Mouse (Mus musculus): Measurements from ENCODE around the gene Specc1l. TPM values are rescaled to one million over a fixed set of nuclear protein-coding genes. Genes with fewer than 3 reads are reported as not detected.

Gene Specc1l
- polyA plus RNA-seq, 1 experiment from 2014 or later = 42.5 TPM

GRCm38 (mm10) chr10:75184826-75185225 is 27.0 kb upstream of the Specc1l start:
- H3K9me3 ChIP-seq (ENCODE audit: control insufficient read depth, low read length) = no peaks in the 10 kb centered on the region
- ATAC-seq = no peak
- WGBS = 95% methylated on average over 9 of the region's 9 CpGs
- no peaks in the 10 kb centered on the region for H3K27me3 ChIP-seq (replicated peaks; ENCODE audit: control insufficient read depth, insufficient read depth, low read length)
- H3K4me2 ChIP-seq (ENCODE audit: low read length) = no peak overlapping the region
- peaks cover 16% of the 10 kb centered on the region for H3K36me3 ChIP-seq (ENCODE audit: control insufficient read depth, insufficient read depth)
- no peak overlapping the region for H3K4me3 ChIP-seq (replicated peaks; ENCODE audit: low read length)
- no peak overlapping the region for H3K9ac ChIP-seq (replicated peaks; ENCODE audit: low read depth, low read length)
- no peaks in the 10 kb centered on the region for H3K4me1 ChIP-seq (replicated peaks; ENCODE audit: control insufficient read depth, insufficient read depth, low read length)
- H3K27ac ChIP-seq (ENCODE audit: low read length) = no peak overlapping the region

DNA sequence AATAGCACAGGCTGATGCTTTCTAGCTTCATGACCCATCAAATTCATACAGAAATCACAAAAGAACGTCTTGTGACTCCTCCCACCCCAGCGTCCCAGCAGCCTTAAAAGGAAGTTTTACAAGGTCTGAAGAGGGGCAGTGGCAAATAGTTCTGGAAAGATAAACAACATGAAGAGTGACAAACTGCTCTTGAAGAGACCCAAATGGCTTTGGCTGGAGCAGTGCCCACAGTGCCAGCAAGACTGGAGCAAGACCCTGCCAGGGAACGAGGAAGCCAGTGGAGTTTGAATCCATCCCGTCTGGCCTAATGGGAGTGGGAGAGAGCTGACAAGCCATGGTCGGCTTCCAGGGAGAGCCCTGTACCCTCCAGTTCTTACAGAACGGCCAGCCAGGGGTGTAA is 25.3 kb upstream of the Specc1l start:
- Histone ChIP-seq H3K4me2 (ENCODE audit: low read length) (no peak overlapping the region), H3K9ac (replicated peaks; ENCODE audit: low read depth, low read length) (no peak overlapping the region), H3K27ac (ENCODE audit: low read length) (no peak overlapping the region), H3K9me3 (ENCODE audit: control insufficient read depth, low read length) (no peaks in the 10 kb centered on the region), H3K4me3 (replicated peaks; ENCODE audit: low read length) (no peak overlapping the region), H3K4me1 (replicated peaks; ENCODE audit: control insufficient read depth, insufficient read depth, low read length) (no peaks in the 10 kb centered on the region), H3K36me3 (ENCODE audit: control insufficient read depth, insufficient read depth) (0 out of 2 replicates have a peak, but pooled peaks cover 6% of the 10 kb centered on the region), H3K27me3 (replicated peaks; ENCODE audit: control insufficient read depth, insufficient read depth, low read length) (no peaks in the 10 kb centered on the region)
- ATAC-seq = no peak
- 60% methylated on average over 6 of the region's 6 CpGs for WGBS

- Histone ChIP-seq H3K4me3 (replicated peaks; ENCODE audit: low read length) (no peak overlapping the region), H3K9me3 (ENCODE audit: control insufficient read depth, low read length) (no peaks in the 10 kb centered on the region), H3K4me1 (replicated peaks; ENCODE audit: control insufficient read depth, insufficient read depth, low read length) (no peaks in the 10 kb centered on the region), H3K36me3 (ENCODE audit: control insufficient read depth, insufficient read depth) (0 out of 2 replicates have a peak, but pooled peaks cover 6% of the 10 kb centered on the region), H3K27me3 (replicated peaks; ENCODE audit: control insufficient read depth, insufficient read depth, low read length) (no peaks in the 10 kb centered on the region), H3K4me2 (ENCODE audit: low read length) (no peak overlapping the region), H3K9ac (replicated peaks; ENCODE audit: low read depth, low read length) (no peak overlapping the region), H3K27ac (ENCODE audit: low read length) (no peak overlapping the region)
- no peak for ATAC-seq
- WGBS = 88% methylated on average over 8 of the region's 8 CpGs
These were observed 24.4 kb upstream of the Specc1l start for GRCm38 (mm10) chr10:75187366-75188056.

GRCm38 (mm10) chr10:75191647-75192046 is 20.2 kb upstream of the Specc1l start:
- ATAC-seq = no peak
- no peak overlapping the region for H3K9ac ChIP-seq (replicated peaks; ENCODE audit: low read depth, low read length)
- WGBS = 58% methylated on average over 7 of the region's 7 CpGs

GRCm38 (mm10) chr10:75197817-75198216 is 14.1 kb upstream of the Specc1l start:
- no peak overlapping the region for H3K4me3 ChIP-seq (replicated peaks; ENCODE audit: low read length)
- H3K4me2 ChIP-seq (ENCODE audit: low read length) = no peak overlapping the region
- H3K4me1 ChIP-seq (replicated peaks; ENCODE audit: control insufficient read depth, insufficient read depth, low read length) = no peaks in the 10 kb centered on the region
- H3K9me3 ChIP-seq (ENCODE audit: control insufficient read depth, low read length) = no peaks in the 10 kb centered on the region
- 92% methylated on average over 1 of the region's 1 CpGs for WGBS
- no peak overlapping the region for H3K9ac ChIP-seq (replicated peaks; ENCODE audit: low read depth, low read length)
- H3K27ac ChIP-seq (ENCODE audit: low read length) = no peak overlapping the region
- H3K36me3 ChIP-seq (ENCODE audit: control insufficient read depth, insufficient read depth) = no peaks in the 10 kb centered on the region
- no peaks in the 10 kb centered on the region for H3K27me3 ChIP-seq (replicated peaks; ENCODE audit: control insufficient read depth, insufficient read depth, low read length)
- ATAC-seq = no peak

More at GRCm38 (mm10) chr10:75191647-75192046, 20.2 kb upstream of the Specc1l start:
- no peaks in the 10 kb centered on the region for H3K27me3 ChIP-seq (replicated peaks; ENCODE audit: control insufficient read depth, insufficient read depth, low read length)
- H3K27ac ChIP-seq (ENCODE audit: low read length) = no peak overlapping the region
- no peak overlapping the region for H3K4me3 ChIP-seq (replicated peaks; ENCODE audit: low read length)
- H3K4me2 ChIP-seq (ENCODE audit: low read length) = no peak overlapping the region
- H3K4me1 ChIP-seq (replicated peaks; ENCODE audit: control insufficient read depth, insufficient read depth, low read length) = no peaks in the 10 kb centered on the region
- no peaks in the 10 kb centered on the region for H3K36me3 ChIP-seq (ENCODE audit: control insufficient read depth, insufficient read depth)
- H3K9me3 ChIP-seq (ENCODE audit: control insufficient read depth, low read length) = no peaks in the 10 kb centered on the region

DNA sequence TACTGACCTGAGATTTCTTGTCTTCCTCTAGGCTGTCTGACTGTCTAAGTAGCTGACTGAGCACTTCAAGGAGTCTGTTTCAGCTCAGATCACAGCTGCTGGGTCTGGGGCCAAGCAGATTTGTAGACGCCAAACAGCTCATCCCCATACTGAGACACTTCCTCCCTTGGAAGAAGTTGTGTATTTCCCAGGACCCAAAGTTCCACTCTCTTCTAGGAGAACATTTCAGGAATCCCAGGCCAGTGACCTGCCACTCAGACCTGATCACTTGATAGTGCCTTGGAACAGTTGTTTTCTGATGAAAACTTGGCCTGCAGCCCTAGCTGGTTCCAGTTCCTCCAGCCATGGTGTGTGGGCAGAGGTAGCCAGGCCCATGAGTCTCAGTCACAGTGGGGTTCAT is 11.1 kb upstream of the Specc1l start:
- no peak overlapping the region for H3K4me2 ChIP-seq (ENCODE audit: low read length)
- H3K27me3 ChIP-seq (replicated peaks; ENCODE audit: control insufficient read depth, insufficient read depth, low read length) = no peaks in the 10 kb centered on the region
- WGBS = 90% methylated on average over 1 of the region's 1 CpGs
- no peak for ATAC-seq
- no peaks in the 10 kb centered on the region for H3K36me3 ChIP-seq (ENCODE audit: control insufficient read depth, insufficient read depth)
- H3K4me3 ChIP-seq (replicated peaks; ENCODE audit: low read length) = no peak overlapping the region
- no peak overlapping the region for H3K27ac ChIP-seq (ENCODE audit: low read length)
- H3K4me1 ChIP-seq (replicated peaks; ENCODE audit: control insufficient read depth, insufficient read depth, low read length) = no peaks in the 10 kb centered on the region
- no peak overlapping the region for H3K9ac ChIP-seq (replicated peaks; ENCODE audit: low read depth, low read length)
- H3K9me3 ChIP-seq (ENCODE audit: control insufficient read depth, low read length) = no peaks in the 10 kb centered on the region

DNA sequence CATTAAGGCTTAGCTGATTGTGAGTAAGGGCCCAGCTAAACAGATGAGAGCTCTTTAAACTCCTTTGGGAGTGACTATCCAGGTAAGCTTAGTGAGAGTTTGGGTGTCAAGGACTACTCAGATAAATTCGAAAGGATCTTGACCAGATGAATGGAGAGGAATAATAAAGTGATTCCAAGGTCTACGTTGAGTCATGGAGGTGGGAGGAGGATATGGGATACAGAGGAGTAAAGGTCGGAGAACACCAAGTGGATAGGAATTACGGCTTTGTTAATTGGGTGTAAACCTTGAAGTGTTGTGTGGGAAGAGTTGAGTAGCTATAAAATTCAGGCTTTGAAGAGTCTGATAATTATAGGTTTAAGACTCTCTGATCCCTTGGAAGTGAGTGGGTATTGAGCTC is 5.7 kb upstream of the Specc1l start:
- no peak for ATAC-seq
- 85% methylated on average over 4 of the region's 4 CpGs for WGBS

GRCm38 (mm10) chr10:75210841-75211240 is 1.0 kb upstream of the Specc1l start:
- Histone ChIP-seq H3K27ac (ENCODE audit: low read length) (no peak overlapping the region), H3K9ac (replicated peaks; ENCODE audit: low read depth, low read length) (no peak overlapping the region), H3K4me2 (ENCODE audit: low read length) (no peak overlapping the region), H3K36me3 (ENCODE audit: control insufficient read depth, insufficient read depth) (no peaks in the 10 kb centered on the region), H3K27me3 (replicated peaks; ENCODE audit: control insufficient read depth, insufficient read depth, low read length) (no peaks in the 10 kb centered on the region), H3K4me1 (replicated peaks; ENCODE audit: control insufficient read depth, insufficient read depth, low read length) (peaks cover 9% of the 10 kb centered on the region), H3K9me3 (ENCODE audit: control insufficient read depth, low read length) (no peaks in the 10 kb centered on the region), H3K4me3 (replicated peaks; ENCODE audit: low read length) (no peak overlapping the region)
- ATAC-seq = no peak
- 93% methylated on average over 3 of the region's 3 CpGs for WGBS

More for the DNA sequence above, 5.7 kb upstream of the Specc1l start:
- Histone ChIP-seq H3K4me1 (replicated peaks; ENCODE audit: control insufficient read depth, insufficient read depth, low read length) (no peaks in the 10 kb centered on the region), H3K4me2 (ENCODE audit: low read length) (no peak overlapping the region), H3K27me3 (replicated peaks; ENCODE audit: control insufficient read depth, insufficient read depth, low read length) (no peaks in the 10 kb centered on the region), H3K36me3 (ENCODE audit: control insufficient read depth, insufficient read depth) (no peaks in the 10 kb centered on the region), H3K9me3 (ENCODE audit: control insufficient read depth, low read length) (no peaks in the 10 kb centered on the region), H3K4me3 (replicated peaks; ENCODE audit: low read length) (no peak overlapping the region), H3K27ac (ENCODE audit: low read length) (no peak overlapping the region), H3K9ac (replicated peaks; ENCODE audit: low read depth, low read length) (no peak overlapping the region)

GRCm38 (mm10) chr10:75212981-75213380 is 1.1 kb downstream of the Specc1l start:
- Histone ChIP-seq H3K4me1 (replicated peaks; ENCODE audit: control insufficient read depth, insufficient read depth, low read length) (peaks cover 9% of the 10 kb centered on the region), H3K27ac (ENCODE audit: low read length) (peak overlapping the region; percentile 99), H3K9ac (replicated peaks; ENCODE audit: low read depth, low read length) (peak overlapping the region; percentile 95), H3K4me3 (replicated peaks; ENCODE audit: low read length) (peak overlapping the region; percentile 98), H3K9me3 (ENCODE audit: control insufficient read depth, low read length) (no peaks in the 10 kb centered on the region), H3K36me3 (ENCODE audit: control insufficient read depth, insufficient read depth) (no peaks in the 10 kb centered on the region), H3K27me3 (replicated peaks; ENCODE audit: control insufficient read depth, insufficient read depth, low read length) (no peaks in the 10 kb centered on the region), H3K4me2 (ENCODE audit: low read length) (peak overlapping the region; percentile 94)
- ATAC-seq = no peak
- 28% methylated on average over 7 of the region's 7 CpGs for WGBS

GRCm38 (mm10) chr10:75220722-75221121 is 8.8 kb downstream of the Specc1l start:
- H3K9ac ChIP-seq (replicated peaks; ENCODE audit: low read depth, low read length) = no peak overlapping the region
- no peak overlapping the region for H3K4me3 ChIP-seq (replicated peaks; ENCODE audit: low read length)
- 89% methylated on average over 3 of the region's 3 CpGs for WGBS
- H3K36me3 ChIP-seq (ENCODE audit: control insufficient read depth, insufficient read depth) = no peaks in the 10 kb centered on the region
- H3K9me3 ChIP-seq (ENCODE audit: control insufficient read depth, low read length) = no peaks in the 10 kb centered on the region
- no peak overlapping the region for H3K27ac ChIP-seq (ENCODE audit: low read length)
- ATAC-seq = no peak
- H3K4me1 ChIP-seq (replicated peaks; ENCODE audit: control insufficient read depth, insufficient read depth, low read length) = no peaks in the 10 kb centered on the region
- no peaks in the 10 kb centered on the region for H3K27me3 ChIP-seq (replicated peaks; ENCODE audit: control insufficient read depth, insufficient read depth, low read length)
- H3K4me2 ChIP-seq (ENCODE audit: low read length) = no peak overlapping the region
